Mouse (Mus musculus) mature B cell (primary cell): Measurements from ENCODE around the gene Bhmt.
"Not testable (repeated sequence)": the region's sequence is repeated elsewhere in the genome, so short reads cannot be mapped to it uniquely, and the experiment has no call there.

ENCODE experiments used
- in situ Hi-C: fragments of 300-500 bp; cut with MboI; formaldehyde crosslinking; loops from 2 replicates; pipeline ENCODE4 v1.14.3; 2019

Gene Bhmt

GRCm38 (mm10) chr13:93608476-93608875 lies 29.3 kb downstream of the Bhmt start:
- in situ Hi-C loops = no loop called here

GRCm38 (mm10) chr13:93607701-93608100 lies 30.1 kb downstream of the Bhmt start:
- in situ Hi-C loops = no loop called here

DNA sequence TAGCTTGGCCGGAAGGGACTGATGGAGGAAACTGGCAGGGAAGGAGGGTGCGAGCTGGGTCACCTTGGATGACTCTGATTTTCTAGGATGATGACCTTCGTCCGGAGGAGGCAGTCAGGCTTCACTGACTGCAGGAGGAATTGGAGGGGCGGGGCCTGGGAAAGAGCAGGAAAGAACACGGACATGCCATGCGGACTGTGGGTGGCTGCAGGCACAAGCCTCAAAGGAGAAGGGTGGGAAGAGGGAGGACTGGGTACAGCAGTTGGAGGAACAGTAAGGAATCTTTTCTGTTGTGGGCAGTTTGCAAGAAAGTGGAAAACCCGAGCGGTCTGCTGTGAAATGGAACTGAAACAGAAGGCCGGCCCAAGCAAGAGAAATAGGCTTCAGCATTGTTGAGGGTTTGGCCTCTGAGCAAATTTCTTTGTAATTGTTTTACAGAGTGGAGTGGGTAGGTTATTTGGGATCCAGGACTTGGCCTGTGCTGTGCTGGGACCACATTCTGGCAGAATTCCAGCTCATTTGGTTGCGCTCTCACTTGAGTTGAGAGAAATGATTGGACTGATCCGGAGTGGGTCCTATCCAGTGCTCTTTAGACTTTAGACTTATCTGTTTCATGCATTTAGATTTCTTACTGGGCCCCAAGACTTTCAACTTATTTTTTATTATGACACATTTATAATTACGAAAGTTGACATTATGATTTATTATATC lies 30.7 kb downstream of the Bhmt start:
- in situ Hi-C loops = no loop called here

GRCm38 (mm10) chr13:93604698-93605097 lies 33.1 kb downstream of the Bhmt start:
- in situ Hi-C loops = no loop called here

DNA sequence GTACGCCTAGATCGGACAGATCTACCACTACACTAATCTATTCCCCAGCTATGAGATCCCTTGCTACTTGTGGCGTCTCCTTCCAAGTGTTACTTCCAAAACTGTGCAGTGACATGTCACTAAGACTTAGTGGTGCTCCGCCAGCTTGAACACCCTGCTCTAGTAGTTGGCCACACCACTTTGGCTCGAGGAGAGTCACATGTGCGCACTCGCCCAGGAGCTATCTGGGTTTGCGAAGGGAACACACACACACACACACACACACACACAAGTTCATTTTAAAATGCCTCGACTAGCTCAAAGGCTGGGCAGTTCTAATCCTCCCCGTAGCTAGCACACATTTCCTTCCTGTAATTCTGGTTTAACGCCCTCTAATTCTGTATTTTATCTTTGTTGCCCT lies 36.2 kb downstream of the Bhmt start:
- in situ Hi-C loops = no loop called here

- in situ Hi-C loops = no loop called here
Measured at GRCm38 (mm10) chr13:93593040-93593699, 44.6 kb downstream of the Bhmt start.

- in situ Hi-C loops = not testable (repeated sequence)
Measured at GRCm38 (mm10) chr13:93582526-93582925, 55.2 kb downstream of the Bhmt start.

GRCm38 (mm10) chr13:93580431-93580830 lies 57.3 kb downstream of the Bhmt start:
- in situ Hi-C loops = no loop called here

- in situ Hi-C loops = no loop called here
Measured at GRCm38 (mm10) chr13:93569676-93570075, 68.1 kb downstream of the Bhmt start.
